Mouse (Mus musculus) induced T-regulatory cell, adult 2 months (primary cell): Measurements from ENCODE around the gene Stk4.
A peak's percentile ranks its signal among the peaks of the same experiment; 100 is the strongest.
"Not testable (repeated sequence)": the region's sequence is repeated elsewhere in the genome, so short reads cannot be mapped to it uniquely, and the experiment has no call there.

Experiments
- DNase-seq: peaks from one replicate; pipeline ENCODE4 v3.0.0-alpha.2; 2012; ENCODE audit warnings: low read depth

Gene Stk4

GRCm38 (mm10) chr2:164070142-164070764 lies at the start of gene Stk4:
Gene Stk4 (plus strand): TSS chr2:164070322.
- DNase-seq, result peak; percentile 75

GRCm38 (mm10) chr2:164022104-164022503 lies 48.0 kb upstream of the Stk4 start:
- DNase-seq, result no peak

- no peak for DNase-seq
Measured at GRCm38 (mm10) chr2:164025150-164025549, 45.0 kb upstream of the Stk4 start, which contains the start of gene Pabpc1l. Gene Pabpc1l (plus strand): TSS chr2:164025450.

GRCm38 (mm10) chr2:164031147-164031546 lies 39.0 kb upstream of the Stk4 start:
- no peak for DNase-seq

- no peak for DNase-seq
Measured at GRCm38 (mm10) chr2:164032973-164033372, 37.1 kb upstream of the Stk4 start.

GRCm38 (mm10) chr2:164036520-164037019 lies 33.6 kb upstream of the Stk4 start:
- DNase-seq, result peak; percentile 18

- no peak for DNase-seq
Measured at GRCm38 (mm10) chr2:164038407-164039028, 31.6 kb upstream of the Stk4 start.

GRCm38 (mm10) chr2:164040949-164041348 lies 29.2 kb upstream of the Stk4 start:
- no peak for DNase-seq

- DNase-seq, result no peak
Measured at GRCm38 (mm10) chr2:164041523-164041922, 28.6 kb upstream of the Stk4 start.

- peak; percentile 93 for DNase-seq
Measured at GRCm38 (mm10) chr2:164047197-164047690, 22.9 kb upstream of the Stk4 start.

GRCm38 (mm10) chr2:164053767-164054166 lies 16.4 kb upstream of the Stk4 start:
- no peak for DNase-seq

- DNase-seq, result no peak
Measured at GRCm38 (mm10) chr2:164054671-164055070, 15.5 kb upstream of the Stk4 start.

- DNase-seq, result no peak
Measured at GRCm38 (mm10) chr2:164059634-164060235, 10.4 kb upstream of the Stk4 start.

- DNase-seq, result peak; percentile 94
Measured at GRCm38 (mm10) chr2:164070765-164071436, 779 bp downstream of the Stk4 start, which contains the start of gene Tomm34. Gene Tomm34 (minus strand): TSS chr2:164071169.

- DNase-seq, result not testable (repeated sequence)
Measured at GRCm38 (mm10) chr2:164071437-164071820, 1.3 kb downstream of the Stk4 start.

GRCm38 (mm10) chr2:164072109-164072508 lies 2.0 kb downstream of the Stk4 start:
- no peak for DNase-seq

- DNase-seq, result no peak
Measured at GRCm38 (mm10) chr2:164073120-164073519, 3.0 kb downstream of the Stk4 start.

GRCm38 (mm10) chr2:164073918-164074578 lies 3.9 kb downstream of the Stk4 start:
- DNase-seq, result peak; percentile 99

GRCm38 (mm10) chr2:164075088-164075487 lies 5.0 kb downstream of the Stk4 start:
- DNase-seq, result peak; percentile 78

GRCm38 (mm10) chr2:164076874-164077425 lies 6.8 kb downstream of the Stk4 start:
- peak; percentile 65 for DNase-seq

GRCm38 (mm10) chr2:164077875-164078274 lies 7.8 kb downstream of the Stk4 start:
- DNase-seq, result peak; percentile 78
